ENCODE assay signal across 13 mouse cellular contexts in genomic region chr16:90462728-90463275, GRCm38 (mm10).
A peak's percentile ranks its signal among the peaks of the same experiment; 100 is the strongest.
DNase-seq lines count a peak whose midpoint lies in the region; ATAC-seq and TF ChIP-seq lines count a peak whose summit lies in the region.
"Had no signal": no experiment of that assay in that cellular context is flagged by ENCODE, and none has a peak within 500 bp of the region (broad histone marks: within the 10 kb centered on the region; RNA-seq: fewer than 3 reads in every experiment).

No protein-coding gene starts in this region.

- 0 out of 2 replicates have a peak, but pooled peaks have one; percentile 39 for ATAC-seq in kidney, embryonic 16.5 days (ENCODE audit: low FRiP score, low TSS enrichment)
- no peak for ATAC-seq in embryonic facial prominence, embryonic 13.5 days (ENCODE audit: insufficient number of reproducible peaks, insufficient read depth, low FRiP score, low TSS enrichment, low read depth)
- ATAC-seq in limb, embryonic 14.5 days (ENCODE audit: low FRiP score, low read depth) = peak; percentile 42; the same call in 1 of the 2 replicates
- ATAC-seq: intestine, postnatal 0 days had no signal

- H3K4me2 ChIP-seq in kidney, embryonic 16.5 days (replicated peaks; ENCODE audit: low read depth, low read length) = no peak overlapping the region
- no peak overlapping the region for H3K4me2 ChIP-seq in embryonic facial prominence, embryonic 13.5 days
- no peak overlapping the region for H3K4me2 ChIP-seq in limb, embryonic 14.5 days (replicated peaks; ENCODE audit: low read depth, low read length, severe bottlenecking)
- H3K4me2 ChIP-seq: liver, embryonic 11.5 days had no signal

- peaks cover 6% of the 10 kb centered on the region; the same call in 1 of the 2 replicates for H3K9me3 ChIP-seq in kidney, embryonic 16.5 days (ENCODE audit: low read length)
- 0 out of 2 replicates have a peak, but pooled peaks cover 2% of the 10 kb centered on the region for H3K9me3 ChIP-seq in embryonic facial prominence, embryonic 13.5 days
- 0 out of 2 replicates have a peak, but pooled peaks cover 4% of the 10 kb centered on the region for H3K9me3 ChIP-seq in limb, embryonic 14.5 days (ENCODE audit: control insufficient read depth, low read length)

- H3K27ac ChIP-seq in gastrocnemius, adult 2 months = no peak overlapping the region
- H3K27ac ChIP-seq in kidney, embryonic 16.5 days (ENCODE audit: low read length) = peak overlapping the region; percentile 34; the same call in 1 of the 2 replicates
- peak overlapping the region; percentile 56 for H3K27ac ChIP-seq in embryonic facial prominence, embryonic 13.5 days
- 0 out of 2 replicates have a peak overlapping the region, but pooled peaks have one; percentile 4 for H3K27ac ChIP-seq in limb, embryonic 14.5 days (replicated peaks; ENCODE audit: low read depth, low read length)
- H3K27ac ChIP-seq: heart, adult 2 months had no signal

- DNase-seq in gastrocnemius, adult 2 months = peak; percentile 42
- DNase-seq in gastrocnemius, adult 18-20 months (ENCODE audit: low spot score) = no peak
- DNase-seq in kidney, adult 18-20 months = no peak
- peak; percentile 38 for DNase-seq in limb, embryonic 14.5 days (ENCODE audit: low spot score)
- no peak for DNase-seq in cerebellum, postnatal 14 days
- DNase-seq in layer of hippocampus, adult 9-10 months (ENCODE audit: low spot score) = no peak
- DNase-seq: right cerebral cortex, postnatal 4 days; thymus, postnatal 36 days had no signal

- H3K36me3 ChIP-seq in kidney, embryonic 16.5 days (ENCODE audit: insufficient read depth, low read length) = peaks cover 44% of the 10 kb centered on the region
- peaks cover 60% of the 10 kb centered on the region for H3K36me3 ChIP-seq in embryonic facial prominence, embryonic 13.5 days
- H3K36me3 ChIP-seq in limb, embryonic 14.5 days (ENCODE audit: control insufficient read depth, insufficient read depth, low read length) = peaks cover 36% of the 10 kb centered on the region

- H3K9ac ChIP-seq in kidney, embryonic 16.5 days (replicated peaks; ENCODE audit: low read length) = no peak overlapping the region
- H3K9ac ChIP-seq in embryonic facial prominence, embryonic 13.5 days = no peak overlapping the region
- no peak overlapping the region for H3K9ac ChIP-seq in limb, embryonic 14.5 days (ENCODE audit: low read depth, low read length, severe bottlenecking)

- H3K27me3 ChIP-seq in kidney, embryonic 16.5 days (ENCODE audit: insufficient read depth, low read length) = no peaks in the 10 kb centered on the region
- H3K27me3 ChIP-seq in embryonic facial prominence, embryonic 13.5 days = no peaks in the 10 kb centered on the region
- no peaks in the 10 kb centered on the region for H3K27me3 ChIP-seq in limb, embryonic 14.5 days (ENCODE audit: control insufficient read depth, insufficient read depth, low read length)

- intact Hi-C loops in gastrocnemius, adult 2 months (cut with DNase I) = no loop called here

- TF ChIP-seq CTCF in gastrocnemius, adult 2 months (IDR thresholded peaks at IDR 0.05) = no peak

- WGBS in kidney, embryonic 16.5 days = 44% methylated on average over 11 of the region's 11 CpGs
- WGBS in embryonic facial prominence, embryonic 13.5 days = 32% methylated on average over 11 of the region's 11 CpGs
- 48% methylated on average over 11 of the region's 11 CpGs for WGBS in limb, embryonic 14.5 days

- H3K4me1 ChIP-seq in kidney, embryonic 16.5 days (ENCODE audit: insufficient read depth, low read length) = peaks cover 27% of the 10 kb centered on the region
- peaks cover 47% of the 10 kb centered on the region for H3K4me1 ChIP-seq in embryonic facial prominence, embryonic 13.5 days
- H3K4me1 ChIP-seq in limb, embryonic 14.5 days (ENCODE audit: control insufficient read depth, insufficient read depth, low read length) = peaks cover 30% of the 10 kb centered on the region

- TF ChIP-seq POLR2A in limb, embryonic 14.5 days (IDR thresholded peaks at IDR 0.05; ENCODE audit: borderline replicate concordance, extremely low read depth, insufficient read depth, insufficient read length) = no peak

- no peak overlapping the region for H3K4me3 ChIP-seq in gastrocnemius, adult 2 months
- H3K4me3 ChIP-seq in kidney, embryonic 16.5 days (ENCODE audit: low read length) = no peak overlapping the region
- no peak overlapping the region for H3K4me3 ChIP-seq in embryonic facial prominence, embryonic 13.5 days
- H3K4me3 ChIP-seq in limb, embryonic 14.5 days (replicated peaks; ENCODE audit: low read length) = no peak overlapping the region
- H3K4me3 ChIP-seq: heart, adult 2 months had no signal

Comparison
In these comparisons a context has a peak if more than half of its experiments do, and no peak if none do; other contexts are left out.
1. DNase-seq: peak in gastrocnemius, adult 2 months (single experiment) and limb, embryonic 14.5 days (single experiment); none in gastrocnemius, adult 18-20 months (single experiment), kidney, adult 18-20 months (single experiment), cerebellum, postnatal 14 days (0 of 2) and layer of hippocampus, adult 9-10 months (single experiment).